Mouse (Mus musculus) lung, postnatal 0 days (tissue): ENCODE results near the gene Galk1. TPM values are rescaled to one million over a fixed set of nuclear protein-coding genes. Genes with fewer than 3 reads are reported as not detected.
A peak's percentile ranks its signal among the peaks of the same experiment; 100 is the strongest.

Source experiments
- ATAC-seq: fragments of 200-750 bp; cut with Nextera tagmentation; 2 replicates; pipeline ENCODE4 v1.8.0; 2017; ENCODE audit warnings: moderate library complexity
- DNase-seq: peaks from one replicate; pipeline ENCODE4 v3.0.0-alpha.2; 2016; ENCODE audit warnings: low spot score
- H3K27ac ChIP-seq: fragments of 300-500 bp; sonication (generic); 2 replicates; pipeline ENCODE4 v1.5.1; 2014; ENCODE audit warnings: antibody characterized with exemption, mild to moderate bottlenecking, low read length, mixed read lengths
- H3K27me3 ChIP-seq: fragments of 300-500 bp; sonication (generic); replicated peaks from 2 replicates; pipeline ENCODE4 v1.6.1; 2014; ENCODE audit warnings: low read length, mixed read lengths; ENCODE audit not compliant: insufficient read depth
- H3K36me3 ChIP-seq: fragments of 300-500 bp; sonication (generic); 2 replicates; pipeline ENCODE4 v1.6.1; 2014; ENCODE audit warnings: low read length, mixed read lengths; ENCODE audit not compliant: insufficient read depth
- H3K4me1 ChIP-seq: fragments of 300-500 bp; sonication (generic); 2 replicates; pipeline ENCODE4 v1.6.1; 2014; ENCODE audit warnings: antibody characterized with exemption, low read depth, low read length, mixed read lengths; ENCODE audit not compliant: insufficient read depth
- H3K4me2 ChIP-seq: fragments of 300-500 bp; sonication (generic); replicated peaks from 2 replicates; pipeline ENCODE4 v1.6.1; 2014; ENCODE audit warnings: low read depth, mild to moderate bottlenecking, low read length, moderate library complexity, mixed read lengths
- H3K4me3 ChIP-seq: fragments of 300-500 bp; sonication (generic); 2 replicates; pipeline ENCODE4 v1.5.1; 2014; ENCODE audit warnings: low read depth, low read length
- H3K9ac ChIP-seq: fragments of 300-500 bp; sonication (generic); replicated peaks from 2 replicates; pipeline ENCODE4 v1.6.1; 2014; ENCODE audit warnings: low read depth, mild to moderate bottlenecking
- H3K9me3 ChIP-seq: fragments of 300-500 bp; sonication (generic); 2 replicates; pipeline ENCODE4 v1.6.1; 2016; ENCODE audit warnings: low read length, mixed read lengths
- CTCF ChIP-seq: IDR thresholded peaks from 2 replicates; pipeline ENCODE4 v1.5.1; 2016; ENCODE audit warnings: antibody characterized with exemption, mild to moderate bottlenecking
- EP300 ChIP-seq: IDR thresholded peaks from 2 replicates; pipeline ENCODE4 v1.6.1; 2016; ENCODE audit warnings: antibody characterized with exemption, mild to moderate bottlenecking, control low read depth
- WGBS: fragments of 180-500 bp; shearing (Covaris S2); extraction: QIAGEN DNeasy Blood & Tissue Kit; methylation state at CpG from one replicate; pipeline ENCODE4 v1.1.7; 2014; 5-methylcytosine and 5-hydroxymethylcytosine counted together
- polyA plus RNA-seq: library from polyadenylated mRNA; unstranded; fragments of >200 nt; fragmentation: Nextera tagmentation; extraction: Ambion mirVana; gene quantifications from 2 replicates; pipeline ENCODE4 v1.2.1, GENCODE M21; 2015

Gene Galk1
- polyA plus RNA-seq, 1 experiment from 2014 or later = 95.6 TPM

DNA sequence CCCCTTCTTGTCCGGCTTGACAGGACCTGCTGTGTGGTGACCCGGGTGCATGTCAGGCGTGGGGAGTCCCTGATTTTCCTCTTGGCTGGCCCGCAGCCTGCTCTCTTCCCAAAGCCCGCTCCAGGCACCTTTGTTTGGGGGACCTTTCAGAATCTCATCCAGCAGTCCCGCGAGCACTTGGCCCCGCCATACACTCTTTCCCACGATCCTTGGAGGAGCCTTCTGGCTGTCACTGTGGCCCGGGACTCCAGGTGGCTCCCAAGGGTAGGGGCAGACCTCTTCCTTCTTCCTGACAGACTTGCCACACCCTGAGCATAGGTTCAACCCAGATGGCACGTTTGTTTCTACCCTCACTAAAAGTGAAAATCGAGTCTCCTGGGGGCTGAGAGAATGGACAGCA is 37.0 kb downstream of the Galk1 start:
- ATAC-seq = no peak
- Histone ChIP-seq H3K9me3 (no peaks in the 10 kb centered on the region), H3K4me3 (peak overlapping the region; percentile 40), H3K9ac (no peak overlapping the region), H3K4me1 (peaks cover 3% of the 10 kb centered on the region; the same call in 1 of the 2 replicates), H3K27me3 (peaks cover 44% of the 10 kb centered on the region), H3K27ac (no peak overlapping the region), H3K4me2 (peak overlapping the region; percentile 67), H3K36me3 (no peaks in the 10 kb centered on the region)
- TF ChIP-seq EP300 = no peak
- WGBS = 26% methylated on average over 12 of the region's 12 CpGs
- DNase-seq = no peak

DNA sequence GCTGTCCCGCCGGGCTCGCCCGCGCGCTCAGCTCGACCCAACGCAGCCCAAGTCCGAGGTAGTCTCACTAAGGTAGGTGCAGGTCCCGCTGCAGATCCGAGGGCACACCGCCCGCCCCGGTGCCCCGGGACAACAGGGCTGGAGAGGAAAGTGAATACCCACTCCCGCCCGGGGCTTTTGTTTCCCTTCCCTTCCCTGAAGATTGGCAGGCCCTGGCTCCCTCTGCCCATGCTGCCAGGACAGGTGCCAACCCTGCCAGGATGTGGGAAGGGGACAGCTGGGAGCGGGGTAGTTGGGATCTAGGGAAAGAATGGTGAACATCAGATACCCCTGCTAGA is 37.5 kb downstream of the Galk1 start:
- no peaks in the 10 kb centered on the region for H3K9me3 ChIP-seq
- no peak for ATAC-seq
- H3K27me3 ChIP-seq = peaks cover 44% of the 10 kb centered on the region

DNA sequence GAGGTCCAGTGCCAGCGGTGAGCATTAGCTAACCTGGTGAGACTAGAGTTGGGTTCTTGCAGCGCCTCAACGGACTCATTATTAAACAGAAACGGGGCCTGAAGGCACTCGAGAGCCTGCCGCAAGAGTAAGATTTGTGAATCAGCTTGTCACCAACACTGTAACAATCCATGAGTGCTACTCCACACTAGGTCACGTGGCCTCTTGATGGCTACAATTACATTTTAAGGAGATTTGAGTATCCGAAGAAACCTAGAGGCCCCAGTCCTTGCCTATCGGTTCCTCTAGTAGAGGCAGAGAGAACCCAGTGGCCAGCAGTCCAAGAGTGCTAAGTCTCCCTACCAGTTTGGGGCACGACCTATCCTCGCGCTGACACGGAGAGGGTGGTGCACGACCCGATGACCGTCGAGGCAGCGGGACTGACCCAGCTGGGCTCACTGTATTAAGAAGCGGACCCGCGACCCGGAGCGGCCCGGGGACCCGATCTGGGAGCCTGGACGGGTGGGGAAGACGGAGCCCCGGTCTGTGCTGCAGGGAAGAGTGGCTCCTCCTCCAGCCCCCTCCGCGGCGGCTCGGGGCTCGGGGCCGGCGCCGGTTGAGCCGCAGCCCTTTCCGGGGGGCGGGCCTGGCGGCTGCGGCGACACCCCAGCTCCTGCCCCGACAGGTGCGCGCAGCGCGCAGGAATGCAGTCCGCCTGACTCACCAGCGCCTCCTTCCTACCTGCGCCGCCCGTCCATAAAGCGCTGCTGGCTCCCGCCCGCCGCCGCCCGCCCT is 38.0 kb downstream of the Galk1 start, which contains the start of gene Itgb4:
TSS of gene Itgb4 (plus strand) at position 401 of the 774 bp plus-strand sequence.
- peak; percentile 86 for DNase-seq
- Histone ChIP-seq H3K9me3 (no peaks in the 10 kb centered on the region), H3K4me1 (peaks cover 11% of the 10 kb centered on the region; the same call in 1 of the 2 replicates), H3K4me3 (peak within 1 kb of the TSS; percentile 40), H3K27ac (0 out of 2 replicates have a peak within 1 kb of the TSS, but pooled peaks have one; percentile 9), H3K27me3 (peaks cover 44% of the 10 kb centered on the region), H3K4me2 (peak within 1 kb of the TSS; percentile 67), H3K9ac (peak within 1 kb of the TSS; percentile 26; the same call in 1 of the 2 replicates), H3K36me3 (no peaks in the 10 kb centered on the region)
- TF ChIP-seq EP300 (0 out of 2 replicates have a peak, but pooled peaks have one; percentile 17), CTCF (peak; percentile 54)
- WGBS = 12% methylated on average over 43 of the region's 58 CpGs
- peak; percentile 91 for ATAC-seq

More for the DNA sequence above, 37.5 kb downstream of the Galk1 start:
- Histone ChIP-seq H3K4me1 (peaks cover 8% of the 10 kb centered on the region; the same call in 1 of the 2 replicates), H3K27ac (no peak overlapping the region), H3K4me2 (peak overlapping the region; percentile 67), H3K4me3 (peak overlapping the region; percentile 40), H3K9ac (no peak overlapping the region), H3K36me3 (no peaks in the 10 kb centered on the region)
- under 1% methylated on average over 18 of the region's 18 CpGs for WGBS
- no peak for DNase-seq
- TF ChIP-seq CTCF (no peak), EP300 (no peak)

DNA sequence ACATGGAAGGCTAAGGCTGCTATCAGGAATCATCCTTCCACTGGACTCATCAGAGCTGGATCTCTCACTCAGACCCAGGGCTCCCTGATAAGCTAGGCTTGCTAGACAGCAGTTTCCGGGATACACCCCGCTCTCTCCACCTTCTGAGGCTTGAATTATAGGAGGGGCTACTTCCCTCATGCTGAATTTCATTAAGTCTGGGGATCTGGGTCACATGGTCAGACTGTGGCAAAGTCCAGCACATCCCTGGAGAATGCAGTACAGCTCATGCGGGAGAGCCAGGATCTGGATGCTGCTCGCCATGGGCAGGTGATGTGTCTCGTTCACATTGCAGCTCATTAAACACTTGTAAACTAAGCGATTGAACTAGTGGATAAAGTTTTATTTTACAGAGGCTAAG is 41.5 kb downstream of the Galk1 start:
- Histone ChIP-seq H3K4me3 (no peak overlapping the region), H3K9me3 (no peaks in the 10 kb centered on the region), H3K27me3 (peaks cover 29% of the 10 kb centered on the region), H3K4me1 (peaks cover 11% of the 10 kb centered on the region; the same call in 1 of the 2 replicates), H3K4me2 (no peak overlapping the region), H3K9ac (no peak overlapping the region), H3K27ac (no peak overlapping the region), H3K36me3 (no peaks in the 10 kb centered on the region)
- WGBS = 67% methylated on average over 6 of the region's 6 CpGs
- TF ChIP-seq EP300 (no peak), CTCF (no peak)
- ATAC-seq (no peak), DNase-seq (no peak)

DNA sequence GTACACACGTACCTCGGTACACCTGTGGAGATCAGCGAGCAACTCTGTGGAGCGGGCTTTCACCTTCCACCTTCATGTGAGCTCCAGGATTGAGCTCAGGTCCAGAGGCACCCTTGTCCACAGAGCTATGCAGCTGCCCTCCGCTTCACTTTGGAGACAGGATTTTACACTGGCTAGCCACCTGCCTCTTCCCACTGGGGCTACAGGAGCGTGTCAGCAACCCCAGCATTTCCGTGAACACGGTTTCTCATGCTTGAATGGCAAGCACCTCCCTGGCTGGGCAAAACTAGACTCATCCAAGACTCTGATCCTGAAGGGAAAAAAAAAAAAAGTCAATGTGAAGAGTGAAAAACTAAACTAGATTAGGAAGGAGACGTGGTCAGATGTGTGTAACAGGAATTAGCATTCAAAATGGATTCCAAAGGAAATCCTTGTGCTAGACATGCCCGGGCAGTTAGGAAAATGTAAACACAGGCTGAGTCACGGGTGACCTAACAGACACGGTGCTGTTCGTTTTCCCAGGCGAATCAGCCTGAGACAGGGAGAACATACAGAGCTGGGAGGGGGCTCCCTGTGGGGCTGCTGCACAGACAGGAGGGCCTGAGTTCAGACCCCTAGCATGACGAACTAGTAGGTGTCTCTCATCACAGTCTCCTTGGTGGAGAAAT is 42.4 kb downstream of the Galk1 start:
- no peaks in the 10 kb centered on the region for H3K9me3 ChIP-seq
- no peak overlapping the region for H3K27ac ChIP-seq
- 40% methylated on average over 15 of the region's 15 CpGs for WGBS
- ATAC-seq = no peak; the same call in 1 of the 2 replicates
- peak; percentile 57 for DNase-seq
- H3K36me3 ChIP-seq = no peaks in the 10 kb centered on the region
- no peak overlapping the region for H3K4me2 ChIP-seq
- no peak overlapping the region for H3K4me3 ChIP-seq
- TF ChIP-seq CTCF (no peak), EP300 (no peak)
- peaks cover 24% of the 10 kb centered on the region for H3K27me3 ChIP-seq
- peaks cover 11% of the 10 kb centered on the region; the same call in 1 of the 2 replicates for H3K4me1 ChIP-seq
- H3K9ac ChIP-seq = no peak overlapping the region

DNA sequence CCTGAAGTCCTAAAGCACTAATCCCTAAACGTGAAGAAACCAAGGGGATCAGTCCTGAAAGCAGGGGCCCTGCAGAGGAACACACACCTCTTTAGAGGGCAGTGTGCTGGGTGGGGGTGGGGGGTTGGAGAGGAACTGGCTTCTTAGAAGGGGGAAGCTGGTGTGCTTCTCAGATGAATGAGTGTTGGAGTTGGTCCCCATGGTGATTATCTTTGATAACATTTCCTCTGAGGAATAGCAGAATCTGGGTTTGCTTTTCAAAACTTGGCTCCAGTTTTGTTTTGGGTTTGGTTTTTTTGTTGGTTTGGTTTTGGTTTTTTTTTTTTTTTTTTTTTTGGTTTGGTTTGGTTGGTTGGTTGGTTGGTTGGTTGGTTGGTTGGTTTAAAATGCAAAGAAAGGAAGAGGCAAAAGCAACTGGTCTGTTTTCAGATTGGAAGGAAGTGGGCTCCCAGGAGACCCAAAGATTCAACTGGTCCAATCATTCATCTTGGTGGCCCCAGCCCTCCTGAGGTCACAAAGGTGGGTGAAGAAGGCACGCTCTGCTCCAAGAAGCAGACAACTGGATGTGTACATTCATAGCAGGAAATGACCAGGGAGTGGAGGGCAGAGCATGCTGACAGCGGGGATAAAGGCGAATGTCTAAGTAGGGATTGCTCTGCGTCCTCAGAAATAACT is 43.7 kb downstream of the Galk1 start:
- Histone ChIP-seq H3K9me3 (no peaks in the 10 kb centered on the region), H3K4me1 (peaks cover 8% of the 10 kb centered on the region; the same call in 1 of the 2 replicates), H3K4me2 (no peak overlapping the region), H3K9ac (no peak overlapping the region), H3K27ac (no peak overlapping the region), H3K4me3 (no peak overlapping the region), H3K27me3 (peaks cover 16% of the 10 kb centered on the region; the same call in 1 of the 2 replicates), H3K36me3 (peaks cover 7% of the 10 kb centered on the region; the same call in 1 of the 2 replicates)
- TF ChIP-seq EP300 = no peak
- TF ChIP-seq CTCF = no peak
- DNase-seq = peak; percentile 36
- 55% methylated on average over 5 of the region's 5 CpGs for WGBS
- ATAC-seq = no peak
